Mouse (Mus musculus) embryonic facial prominence, embryonic 11.5 days (tissue): ENCODE results near the gene Usp45. TPM values are rescaled to one million over a fixed set of nuclear protein-coding genes. Genes with fewer than 3 reads are reported as not detected.
"Not testable (repeated sequence)": the region's sequence is repeated elsewhere in the genome, so short reads cannot be mapped to it uniquely, and the experiment has no call there.

Experiments
- ATAC-seq: fragments of 200-750 bp; cut with Nextera tagmentation; replicated peaks from 2 replicates; pipeline ENCODE4 v1.8.0; 2017; ENCODE audit warnings: low read depth; ENCODE audit not compliant: insufficient number of reproducible peaks, low FRiP score, low TSS enrichment
- DNase-seq: peaks from one replicate; pipeline ENCODE4 v3.0.0-alpha.2; 2015; ENCODE audit warnings: low spot score
- H3K27ac ChIP-seq: fragments of 300-500 bp; sonication (generic); replicated peaks from 2 replicates; pipeline ENCODE4 v1.5.1; 2014; ENCODE audit warnings: mild to moderate bottlenecking, low read depth, low read length, control low read depth
- H3K27me3 ChIP-seq: fragments of 300-500 bp; sonication (generic); 2 replicates; pipeline ENCODE4 v1.6.1; 2014; ENCODE audit warnings: mild to moderate bottlenecking, low read length, moderate library complexity, mixed read lengths; ENCODE audit not compliant: control insufficient read depth, insufficient read depth
- H3K36me3 ChIP-seq: fragments of 300-500 bp; sonication (generic); replicated peaks from 2 replicates; pipeline ENCODE4 v1.6.1; 2014; ENCODE audit warnings: low read depth, mild to moderate bottlenecking, low read length, moderate library complexity, mixed read lengths; ENCODE audit not compliant: control insufficient read depth, insufficient read depth
- H3K4me1 ChIP-seq: fragments of 300-500 bp; sonication (generic); 2 replicates; pipeline ENCODE4 v1.6.1; 2014; ENCODE audit warnings: low read length, mixed read lengths; ENCODE audit not compliant: control insufficient read depth, insufficient read depth
- H3K4me2 ChIP-seq: fragments of 300-500 bp; sonication (generic); 2 replicates; pipeline ENCODE4 v1.6.1; 2014; ENCODE audit warnings: low read depth, mild to moderate bottlenecking, control low read depth, low read length, moderate library complexity
- H3K4me3 ChIP-seq: fragments of 300-500 bp; sonication (generic); 2 replicates; pipeline ENCODE4 v1.5.1; 2014; ENCODE audit warnings: low read depth, low read length, control low read depth
- H3K9ac ChIP-seq: fragments of 300-500 bp; sonication (generic); replicated peaks from 2 replicates; pipeline ENCODE4 v1.6.1; 2014; ENCODE audit warnings: mild to moderate bottlenecking, control low read depth, low read length
- H3K9me3 ChIP-seq: fragments of 300-500 bp; sonication (generic); replicated peaks from 2 replicates; pipeline ENCODE4 v1.6.1; 2016; ENCODE audit warnings: mild to moderate bottlenecking, low read length, inconsistent platforms, mixed read lengths; ENCODE audit not compliant: control insufficient read depth
- WGBS: fragments of 180-500 bp; shearing (Covaris S2); extraction: QIAGEN DNeasy Blood & Tissue Kit; methylation state at CpG from one replicate; pipeline ENCODE4 v1.1.7; 2014; 5-methylcytosine and 5-hydroxymethylcytosine counted together
- polyA plus RNA-seq: library from polyadenylated mRNA; unstranded; fragments of >200 nt; fragmentation: Nextera tagmentation; extraction: Ambion mirVana; gene quantifications from 2 replicates; pipeline ENCODE4 v1.2.1, GENCODE M21; 2014

Usp45 gene
- polyA plus RNA-seq = 10.3 and 11.6 TPM in 2 replicates

DNA sequence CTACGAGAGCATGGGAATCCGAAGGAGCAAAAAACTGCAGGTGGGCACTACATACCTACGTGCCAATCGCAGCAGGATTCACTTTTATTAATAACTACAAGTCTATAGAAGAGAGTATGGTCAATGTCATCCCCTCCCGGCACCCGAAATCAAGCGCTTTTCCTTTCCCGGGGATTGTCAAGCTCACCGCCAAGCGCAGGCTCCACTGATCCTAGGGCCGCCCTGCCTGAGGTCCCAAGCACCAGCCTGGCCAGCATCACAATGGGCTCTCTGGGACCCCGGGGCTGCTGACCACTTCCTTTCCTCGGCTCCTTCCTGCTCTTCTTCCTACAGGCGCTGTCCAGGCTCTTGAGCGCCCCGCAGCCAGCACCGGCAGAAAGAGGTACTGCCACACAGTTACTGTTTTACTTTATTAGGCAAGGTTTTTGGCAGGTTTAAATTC lies at the start of gene Usp45, which contains the start of gene Tstd3:
Gene Usp45, plus strand, starts transcription at position 294 of the 442 bp plus-strand sequence.
Gene Tstd3, minus strand, starts transcription at position 350 of the 442 bp plus-strand sequence.
- Histone ChIP-seq H3K9me3 (no peaks in the 10 kb centered on the region), H3K36me3 (no peaks in the 10 kb centered on the region), H3K4me3 (peak within 1 kb of the TSS; percentile 62), H3K4me1 (no peaks in the 10 kb centered on the region), H3K27me3 (no peaks in the 10 kb centered on the region), H3K27ac (no peak within 1 kb of the TSS), H3K9ac (peak within 1 kb of the TSS; percentile 55), H3K4me2 (peak within 1 kb of the TSS; percentile 51)
- under 1% methylated on average over 17 of the region's 17 CpGs for WGBS
- DNase-seq = peak; percentile 86
- ATAC-seq = peak; percentile 96

DNA sequence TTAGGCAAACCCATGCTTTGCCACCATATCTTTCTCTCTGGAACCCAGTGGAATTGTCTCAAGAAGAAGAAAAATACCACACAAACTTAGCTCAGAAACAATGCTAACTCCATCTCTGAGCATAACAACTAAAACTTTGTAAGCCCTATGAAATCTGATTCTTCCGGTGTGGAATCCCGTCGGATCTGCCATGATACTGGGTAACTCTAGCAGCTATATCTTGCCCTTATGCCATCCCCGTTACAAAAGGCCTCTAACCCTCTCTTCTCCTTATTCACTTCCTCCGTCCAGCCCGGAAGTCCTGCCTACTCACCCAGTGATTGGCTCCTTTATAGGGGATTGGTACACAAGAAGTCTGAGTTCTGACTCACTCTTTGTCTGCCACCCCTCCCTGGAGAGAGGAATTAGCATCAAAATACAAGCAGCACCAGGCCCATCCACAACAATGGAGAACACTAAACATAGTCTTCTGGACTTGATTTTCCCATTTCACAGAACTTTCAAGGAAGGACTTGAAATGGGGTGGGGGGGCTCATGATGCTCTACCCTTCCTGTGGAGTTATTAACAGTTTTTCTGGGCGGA lies 44.1 kb upstream of the Usp45 start:
- ATAC-seq (no peak), DNase-seq (no peak)
- 48% methylated on average over 7 of the region's 7 CpGs for WGBS
- Histone ChIP-seq H3K4me1 (no peaks in the 10 kb centered on the region), H3K4me2 (no peak overlapping the region), H3K27ac (no peak overlapping the region), H3K27me3 (no peaks in the 10 kb centered on the region), H3K9ac (no peak overlapping the region), H3K4me3 (no peak overlapping the region), H3K36me3 (no peaks in the 10 kb centered on the region), H3K9me3 (no peaks in the 10 kb centered on the region)

DNA sequence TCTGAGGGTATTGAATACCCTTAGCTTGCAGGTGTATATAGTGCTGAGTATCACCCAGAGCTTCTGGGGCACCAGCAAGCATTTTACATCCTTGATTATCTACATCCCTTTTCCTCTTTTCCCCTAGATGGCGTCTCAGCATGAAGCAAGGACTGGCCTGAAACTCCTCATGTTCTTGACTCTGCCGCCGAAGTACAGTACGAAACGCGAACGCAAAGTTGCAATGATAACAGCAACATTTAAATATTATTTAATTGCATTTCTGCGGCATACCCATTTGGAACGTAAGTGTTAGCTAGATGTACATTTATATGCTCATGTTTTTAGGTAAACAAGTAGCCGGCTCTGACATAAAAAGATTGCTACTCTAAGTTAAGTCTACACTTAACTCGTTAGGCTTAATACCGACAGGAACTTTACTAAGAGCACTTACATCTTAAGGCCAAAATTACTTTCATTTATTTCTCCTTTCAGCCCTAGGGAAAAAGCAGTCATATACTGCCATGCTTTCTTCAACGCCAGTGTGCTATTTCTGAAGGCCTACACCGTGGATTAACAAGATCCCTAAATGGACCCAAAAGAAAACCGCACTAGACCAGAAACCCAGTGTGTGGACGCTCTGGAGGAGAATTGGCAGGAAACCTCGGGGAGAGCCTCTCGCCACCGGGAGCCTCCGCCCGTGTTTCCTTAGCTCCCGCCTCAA lies 39.9 kb upstream of the Usp45 start:
- peak overlapping the region; percentile 74 for H3K9ac ChIP-seq
- WGBS = 1% methylated on average over 22 of the region's 22 CpGs

DNA sequence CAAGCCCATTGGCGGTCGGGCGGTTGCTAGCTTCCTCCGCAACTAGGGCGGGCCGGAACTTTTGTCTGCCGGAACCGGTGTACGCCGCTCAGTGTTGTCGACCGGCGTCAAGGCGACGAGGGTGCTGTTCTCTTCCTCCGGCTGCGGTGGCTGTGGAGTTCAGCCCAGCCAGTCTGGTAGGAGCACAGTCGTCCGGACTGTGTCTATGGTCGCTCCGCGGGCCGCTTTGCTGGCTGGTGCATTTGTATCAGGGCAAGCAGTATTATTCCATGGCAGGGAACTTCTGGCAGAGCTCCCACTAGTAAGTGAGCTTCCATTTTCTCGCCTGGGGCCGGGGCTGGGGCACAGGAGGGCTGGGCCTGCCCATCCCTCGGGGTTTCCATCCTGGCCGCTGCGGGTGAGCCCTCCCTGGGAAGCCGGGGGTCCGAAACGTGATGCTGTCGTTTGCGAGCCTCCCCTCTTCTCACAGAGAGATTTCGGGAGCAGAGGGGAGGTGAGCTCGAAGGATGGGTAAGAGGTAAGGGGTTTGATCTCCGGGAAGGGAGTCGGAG lies 39.3 kb upstream of the Usp45 start, which contains the start of gene Ccnc:
Gene Ccnc, plus strand, starts transcription at position 87 of the 551 bp plus-strand sequence.
- Histone ChIP-seq H3K27me3 (no peaks in the 10 kb centered on the region), H3K36me3 (no peaks in the 10 kb centered on the region), H3K27ac (0 out of 2 replicates have a peak within 1 kb of the TSS, but pooled peaks have one; percentile 22), H3K4me2 (peak within 1 kb of the TSS; percentile 57), H3K9ac (peak within 1 kb of the TSS; percentile 74), H3K4me1 (no peaks in the 10 kb centered on the region), H3K4me3 (peak within 1 kb of the TSS; percentile 70), H3K9me3 (no peaks in the 10 kb centered on the region)
- under 1% methylated on average over 37 of the region's 37 CpGs for WGBS
- DNase-seq (peak; percentile 94), ATAC-seq (peak; percentile 98)

More for the DNA sequence above, 39.9 kb upstream of the Usp45 start:
- H3K36me3 ChIP-seq = no peaks in the 10 kb centered on the region
- H3K27me3 ChIP-seq = no peaks in the 10 kb centered on the region
- ATAC-seq = peak; percentile 60
- no peaks in the 10 kb centered on the region for H3K9me3 ChIP-seq
- H3K27ac ChIP-seq = no peak overlapping the region
- peak overlapping the region; percentile 70 for H3K4me3 ChIP-seq
- peak overlapping the region; percentile 57 for H3K4me2 ChIP-seq
- no peaks in the 10 kb centered on the region for H3K4me1 ChIP-seq
- DNase-seq = peak; percentile 68

DNA sequence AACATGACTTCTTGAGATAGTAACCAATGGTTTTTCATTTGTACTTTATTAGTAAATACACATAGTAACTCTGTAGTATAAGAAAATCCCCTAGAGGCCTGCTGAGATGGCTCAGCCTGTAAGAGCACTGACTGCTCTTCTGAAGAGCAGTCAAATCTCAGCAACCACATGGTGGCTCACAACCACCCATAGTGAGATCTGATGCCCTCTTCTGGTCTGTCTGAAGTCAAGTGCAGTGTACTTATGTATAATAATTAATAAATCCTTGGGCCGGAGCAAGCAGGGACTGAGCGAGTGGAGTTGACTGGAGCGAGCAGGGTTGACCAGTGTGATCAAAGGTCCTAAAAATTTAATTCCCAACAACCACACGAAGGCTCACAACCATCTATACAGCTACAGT lies 27.8 kb upstream of the Usp45 start:
- Histone ChIP-seq H3K4me1 (no peaks in the 10 kb centered on the region), H3K36me3 (no peaks in the 10 kb centered on the region; the same call in 1 of the 2 replicates), H3K27ac (no peak overlapping the region), H3K9me3 (no peaks in the 10 kb centered on the region), H3K27me3 (no peaks in the 10 kb centered on the region), H3K4me2 (no peak overlapping the region), H3K9ac (no peak overlapping the region), H3K4me3 (no peak overlapping the region)
- WGBS = 89% methylated on average over 4 of the region's 4 CpGs
- ATAC-seq = no peak
- no peak for DNase-seq

DNA sequence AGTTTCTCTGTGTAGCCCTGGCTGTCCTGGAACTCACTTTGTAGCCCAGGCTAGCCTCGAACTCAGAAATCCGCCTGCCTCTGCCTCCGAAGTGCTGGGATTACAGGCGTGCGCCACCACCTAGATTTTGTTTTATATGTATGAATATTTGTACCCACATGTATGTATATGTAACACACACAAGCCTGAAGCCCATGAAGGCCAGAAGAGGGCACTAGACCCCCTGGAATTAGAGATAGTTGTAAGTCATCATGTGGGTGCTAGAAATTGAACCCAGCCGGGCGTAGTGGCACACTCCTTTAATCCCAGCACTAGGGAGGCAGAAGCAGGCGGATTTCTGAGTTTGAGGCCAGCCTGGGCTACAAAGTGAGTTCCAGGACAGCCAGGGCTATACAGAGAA lies 22.8 kb upstream of the Usp45 start:
- not testable (repeated sequence) for H3K4me3 ChIP-seq, DNase-seq, H3K27ac ChIP-seq, H3K36me3 ChIP-seq, H3K9ac ChIP-seq, ATAC-seq, H3K4me2 ChIP-seq, H3K27me3 ChIP-seq, H3K4me1 ChIP-seq, H3K9me3 ChIP-seq
- 92% methylated on average over 8 of the region's 8 CpGs for WGBS

DNA sequence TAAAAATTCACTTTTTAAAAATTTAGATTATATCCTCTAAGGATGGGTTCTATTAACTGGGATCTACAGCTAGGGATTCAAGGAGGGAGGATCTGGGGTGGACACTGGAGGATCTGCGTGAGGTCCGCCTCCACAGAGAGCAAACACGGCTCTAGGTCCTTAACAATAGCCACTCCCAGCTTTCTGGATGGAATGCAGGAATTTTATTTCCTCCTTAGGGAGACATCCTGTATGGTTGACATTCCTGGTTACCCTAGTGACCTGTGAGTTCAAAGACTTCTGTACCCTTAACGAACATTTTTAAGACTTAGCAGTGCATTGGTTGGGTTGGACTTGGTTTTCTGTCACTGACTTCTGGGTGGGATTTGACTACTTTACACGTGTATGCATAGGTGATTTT lies 21.2 kb upstream of the Usp45 start:
- DNase-seq (no peak), ATAC-seq (no peak)
- H3K27ac ChIP-seq = no peak overlapping the region
- H3K27me3 ChIP-seq = no peaks in the 10 kb centered on the region
- 65% methylated on average over 5 of the region's 5 CpGs for WGBS
- no peaks in the 10 kb centered on the region for H3K9me3 ChIP-seq
- H3K9ac ChIP-seq = no peak overlapping the region
- H3K4me2 ChIP-seq = no peak overlapping the region
- H3K4me3 ChIP-seq = no peak overlapping the region
- H3K36me3 ChIP-seq = no peaks in the 10 kb centered on the region
- no peaks in the 10 kb centered on the region for H3K4me1 ChIP-seq
